Mouse (Mus musculus) CH12.LX (cell line): ENCODE data around the gene Gm45717. TPM values are rescaled to one million over a fixed set of nuclear protein-coding genes. Genes with fewer than 3 reads are reported as not detected.

Experiments used
- DNase-seq: peaks from one replicate; pipeline ENCODE4 v3.0.0-alpha.2; 2013; ENCODE audit errors: extremely low read depth
- H3K27ac ChIP-seq: 2 replicates; pipeline ENCODE4 v1.5.1; 2012; ENCODE audit warnings: low read depth, mild to moderate bottlenecking, control low read depth, moderate library complexity; ENCODE audit not compliant: insufficient read depth
- H3K27me3 ChIP-seq: replicated peaks from 2 replicates; pipeline ENCODE3; 2012; ENCODE audit warnings: inconsistent platforms
- H3K36me3 ChIP-seq, 2 experiments: replicated peaks in 1 of 2; 2 replicates each; pipeline versions ENCODE3 to v1.6.1; 2012; ENCODE audit warnings: inconsistent platforms in 1 of 2, low read length in 1 of 2, mild to moderate bottlenecking in 1 of 2, mixed read lengths in 1 of 2, moderate library complexity in 1 of 2; ENCODE audit not compliant: control insufficient read depth in 1 of 2, insufficient read depth in 1 of 2
- H3K4me1 ChIP-seq, 2 experiments: 2 replicates each; pipeline ENCODE4 v1.6.1; 2012; ENCODE audit warnings: inconsistent platforms in 1 of 2, moderate library complexity in 1 of 2; ENCODE audit not compliant: insufficient read depth in 2 of 2, control insufficient read depth in 1 of 2
- H3K4me2 ChIP-seq: 2 replicates; pipeline ENCODE4 v1.6.1; 2012; ENCODE audit warnings: low read depth, mild to moderate bottlenecking, control low read depth; ENCODE audit not compliant: poor library complexity, insufficient read depth, severe bottlenecking
- H3K4me3 ChIP-seq, 3 experiments: fragments of 150-350 bp in 1 of 3; sonication (generic) in 1 of 3; replicated peaks in 1 of 3; 2 replicates each; pipeline versions ENCODE3 to v1.5.1; 2011 to 2012; ENCODE audit warnings: low read depth in 2 of 3, low read length in 2 of 3, mild to moderate bottlenecking in 2 of 3, moderate library complexity in 2 of 3, control low read depth in 1 of 3, improper control_type of control experiment in 1 of 3, inconsistent platforms in 1 of 3, mixed read lengths in 1 of 3; ENCODE audit not compliant: poor library complexity in 1 of 3
- H3K79me2 ChIP-seq: replicated peaks from 2 replicates; pipeline ENCODE4 v1.6.1; 2012; ENCODE audit warnings: mild to moderate bottlenecking, moderate library complexity; ENCODE audit not compliant: control insufficient read depth, poor library complexity, insufficient read depth, severe bottlenecking; ENCODE audit errors: extremely low read depth
- H3K9ac ChIP-seq: 2 replicates; pipeline ENCODE4 v1.6.1; 2012; ENCODE audit warnings: low read depth, mild to moderate bottlenecking, control low read depth, moderate library complexity; ENCODE audit not compliant: insufficient read depth
- H3K9me3 ChIP-seq: replicated peaks from 2 replicates; pipeline ENCODE3; 2012; ENCODE audit warnings: low read length, inconsistent platforms, mixed read lengths
- BHLHE40 ChIP-seq: IDR thresholded peaks from 2 replicates; pipeline ENCODE4 v1.6.1; 2011; ENCODE audit warnings: mild to moderate bottlenecking, low read depth, low read length, improper control_type of control experiment
- CHD2 ChIP-seq: IDR thresholded peaks from 2 replicates; pipeline ENCODE4 v1.6.1; 2011; ENCODE audit warnings: low read length, improper control_type of control experiment
- E2F4 ChIP-seq: IDR thresholded peaks from 2 replicates; pipeline ENCODE4 v1.6.1; 2011; ENCODE audit warnings: low read depth, low read length, improper control_type of control experiment; ENCODE audit not compliant: insufficient replicate concordance
- ELF1 ChIP-seq: IDR thresholded peaks from 2 replicates; pipeline ENCODE4 v1.6.1; 2014; ENCODE audit warnings: low read depth, mild to moderate bottlenecking, inconsistent platforms, low read length, improper control_type of control experiment
- EP300 ChIP-seq: IDR thresholded peaks from 2 replicates; pipeline ENCODE4 v1.6.1; 2011; ENCODE audit warnings: low read length, improper control_type of control experiment
- GABPA ChIP-seq: IDR thresholded peaks from 2 replicates; pipeline ENCODE4 v1.6.1; 2012; ENCODE audit warnings: low read depth, low read length, improper control_type of control experiment, inconsistent platforms; ENCODE audit not compliant: insufficient replicate concordance
- HCFC1 ChIP-seq: IDR thresholded peaks from 2 replicates; pipeline ENCODE4 v1.6.1; 2012; ENCODE audit warnings: low read depth, mild to moderate bottlenecking, inconsistent platforms, low read length, improper control_type of control experiment
- JUND ChIP-seq: conservative IDR thresholded peaks from 2 replicates; pipeline ENCODE4 v1.6.1; 2011; ENCODE audit warnings: low read depth, low read length, improper control_type of control experiment
- MAX ChIP-seq: IDR thresholded peaks from 2 replicates; pipeline ENCODE4 v1.6.1; 2011; ENCODE audit warnings: low read length, improper control_type of control experiment
- MEF2A ChIP-seq: IDR thresholded peaks from 2 replicates; pipeline ENCODE4 v1.6.1; 2014; ENCODE audit warnings: low read depth, mild to moderate bottlenecking, inconsistent platforms, low read length, improper control_type of control experiment, borderline replicate concordance
- MXI1 ChIP-seq: IDR thresholded peaks from 2 replicates; pipeline ENCODE4 v1.6.1; 2011; ENCODE audit warnings: mild to moderate bottlenecking, low read depth, low read length, improper control_type of control experiment
- NELFE ChIP-seq: IDR thresholded peaks from 2 replicates; pipeline ENCODE4 v1.6.1; 2011; ENCODE audit warnings: low read depth, low read length, improper control_type of control experiment
- POLR2A ChIP-seq: IDR thresholded peaks from 2 replicates; pipeline ENCODE4 v1.6.1; 2011; ENCODE audit warnings: low read depth, mild to moderate bottlenecking, improper control_type of control experiment, low read length
- RAD21 ChIP-seq: IDR thresholded peaks from 2 replicates; pipeline ENCODE4 v1.6.1; 2011; ENCODE audit warnings: low read depth, mild to moderate bottlenecking, low read length, improper control_type of control experiment, moderate library complexity
- RCOR1 ChIP-seq: conservative IDR thresholded peaks from 2 replicates; pipeline ENCODE4 v1.6.1; 2012; ENCODE audit warnings: low read depth, mild to moderate bottlenecking, inconsistent platforms, low read length, improper control_type of control experiment
- SMC3 ChIP-seq: IDR thresholded peaks from 2 replicates; pipeline ENCODE4 v1.6.1; 2011; ENCODE audit warnings: low read depth, low read length, improper control_type of control experiment
- TCF12 ChIP-seq: IDR thresholded peaks from 2 replicates; pipeline ENCODE4 v1.6.1; 2014; ENCODE audit warnings: low read depth, mild to moderate bottlenecking, inconsistent platforms, low read length, improper control_type of control experiment
- ZKSCAN1 ChIP-seq: IDR thresholded peaks from 2 replicates; pipeline ENCODE4 v1.6.1; 2012; ENCODE audit warnings: low read depth, inconsistent platforms, low read length, improper control_type of control experiment, borderline replicate concordance
- ZNF384 ChIP-seq: IDR thresholded peaks from 2 replicates; pipeline ENCODE4 v1.6.1; 2012; ENCODE audit warnings: low read depth, low read length, improper control_type of control experiment, inconsistent platforms
- dilution Hi-C: fragments of 300-500 bp; cut with MboI; formaldehyde crosslinking; loops from 2 replicates; pipeline ENCODE4 v1.14.3; 2020; ENCODE audit warnings: low sequenced_read_pairs; ENCODE audit not compliant: extremely low pct_unique_long_range_greater_than_20kb, extremely low pct_ligation_motif_present
- in situ Hi-C: fragments of 300-500 bp; cut with MboI; formaldehyde crosslinking; loops from 3 replicates; pipeline ENCODE4 v1.14.3; 2019; ENCODE audit warnings: low sequenced_read_pairs, low pct_ligation_motif_present, low pct_unique_long_range_greater_than_20kb, mixed read lengths
- polyA plus RNA-seq: library from polyadenylated mRNA; unstranded; fragments of >175 nt; gene quantifications from 2 replicates; pipeline ENCODE4 v1.2.1, GENCODE M21; 2012; ENCODE audit warnings: low read depth; ENCODE audit not compliant: insufficient read length
- total RNA-seq, 2 experiments: library from RNA; depleted of rRNA; stranded (reverse); fragments of 300-350 nt in 1 of 2; fragments of >200 nt in 1 of 2; gene quantifications; 2 replicates each; pipeline ENCODE4 v1.2.3; 2012 to 2014

Gm45717 gene
- total and polyA plus RNA-seq, 3 experiments, result not detected

DNA sequence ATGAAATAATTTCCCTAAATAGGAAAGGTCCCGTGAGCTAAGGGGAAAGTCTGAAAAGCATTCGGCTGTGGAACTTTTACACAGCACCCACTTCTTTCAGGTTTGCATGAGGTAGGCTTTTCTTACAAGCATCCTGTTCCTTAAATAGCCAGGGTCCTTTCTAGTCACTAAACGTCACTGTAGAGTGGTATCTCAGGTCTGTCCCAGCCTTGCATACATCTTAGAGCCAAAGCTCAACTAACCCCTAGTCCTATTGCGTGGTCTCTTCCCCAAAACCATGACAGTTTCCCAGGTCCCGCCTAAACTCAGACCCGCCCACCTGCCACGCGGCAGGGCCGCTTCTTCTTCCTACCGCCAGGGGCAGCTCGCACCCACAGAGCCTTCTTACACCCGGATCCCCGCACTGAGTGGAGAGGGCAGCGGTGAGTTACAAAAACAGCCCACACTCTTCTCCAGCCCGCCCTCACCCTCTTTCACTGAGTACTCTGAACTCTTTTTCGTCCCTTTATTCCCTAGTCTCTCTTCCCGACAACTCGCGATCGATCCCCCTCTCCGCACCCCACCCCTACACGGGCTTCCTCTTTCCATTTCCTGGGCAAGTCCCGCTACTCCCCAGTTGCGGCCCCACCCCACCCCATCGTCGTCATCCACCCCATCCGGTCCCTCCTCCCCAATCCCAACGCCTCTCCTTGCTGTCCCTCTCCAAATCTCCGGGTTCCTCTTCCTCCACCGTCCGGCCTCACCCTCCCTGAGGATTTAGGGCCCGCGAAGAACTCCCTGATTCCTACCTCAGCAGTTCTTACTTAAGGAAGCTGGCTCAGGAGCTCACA, 14.3 kb downstream of the Gm45717 start, which contains the start of gene Pgghg (continued):
- TF ChIP-seq CHD2 (peak; percentile 61), RAD21 (peak; percentile 34), POLR2A (peak; percentile 68), TCF12 (peak; percentile 63; the same call in 1 of the 2 replicates), RCOR1 (peak; percentile 71), EP300 (peak; percentile 76), ZNF384 (0 out of 2 replicates have a peak, but pooled peaks have one; percentile 24), MXI1 (peak; percentile 91; the same call in 1 of the 2 replicates), ZKSCAN1 (no peak), NELFE (peak; percentile 63; the same call in 1 of the 2 replicates), ELF1 (peak; percentile 15), JUND (no peak), GABPA (no peak), BHLHE40 (peak; percentile 90), E2F4 (peak; percentile 77; the same call in 1 of the 2 replicates)

DNA sequence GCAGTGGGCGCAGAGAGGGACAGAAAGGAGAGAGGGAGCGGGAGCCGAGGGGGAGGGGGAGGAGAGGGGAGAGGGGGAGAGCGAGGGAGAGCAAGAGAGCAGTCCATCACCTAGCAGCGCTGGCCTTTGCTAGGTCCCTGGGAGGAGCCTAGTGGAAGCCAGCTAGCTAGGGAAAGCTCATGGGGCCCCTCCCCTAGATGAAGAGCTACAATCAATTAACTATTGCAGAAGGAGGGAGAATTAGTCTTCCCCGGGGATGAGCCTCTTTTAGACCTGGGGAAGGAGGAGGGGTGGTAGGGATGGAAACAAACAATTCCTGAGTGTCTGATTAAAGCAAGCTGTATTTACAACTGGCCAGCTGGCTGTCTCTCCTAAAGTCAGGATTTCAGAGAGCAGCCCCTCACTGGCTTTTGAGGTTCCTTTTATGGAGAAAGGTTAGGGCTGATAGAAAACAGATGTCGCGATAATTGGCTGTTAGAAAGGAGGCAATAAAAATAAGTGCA, 16.0 kb downstream of the Gm45717 start:
- Histone ChIP-seq H3K27me3 (no peaks in the 10 kb centered on the region), H3K27ac (no peak overlapping the region), H3K9ac (no peak overlapping the region), H3K9me3 (no peaks in the 10 kb centered on the region), H3K4me3 (no peak overlapping the region), H3K79me2 (no peaks in the 10 kb centered on the region), H3K4me1 (peaks cover 22 to 54% of the 10 kb centered on the region in 2 experiments), H3K4me2 (no peak overlapping the region), H3K36me3 (peaks cover 0 to 3% of the 10 kb centered on the region in 2 experiments)
- no peak for DNase-seq
- in situ Hi-C loops (no loop called here), dilution Hi-C loops (no loop called here)
- TF ChIP-seq HCFC1, result no peak
- TF ChIP-seq MEF2A, result no peak

DNA sequence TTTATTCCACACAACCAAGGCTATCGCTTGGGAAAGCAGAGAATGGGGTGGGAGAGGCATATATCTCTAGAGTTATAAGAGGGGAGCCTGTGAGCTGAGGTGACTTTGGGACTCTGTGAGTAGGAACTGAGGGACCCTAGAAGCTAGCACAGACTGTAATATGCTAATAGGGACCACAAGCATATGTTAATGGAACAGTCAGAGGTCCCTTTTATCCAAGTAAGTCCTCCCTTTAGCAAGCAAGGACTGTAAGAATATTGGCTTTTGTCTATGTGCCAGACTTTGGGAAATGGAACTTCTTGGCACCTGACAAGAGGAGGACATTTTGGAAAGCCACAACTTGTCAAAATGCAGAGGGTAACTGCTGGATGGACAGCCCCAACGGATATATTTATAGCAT, 16.8 kb downstream of the Gm45717 start:
- DNase-seq, result no peak
- no peak overlapping the region for H3K4me2 ChIP-seq
- H3K4me1 ChIP-seq, result peaks cover 22 to 46% of the 10 kb centered on the region in 2 experiments
- H3K79me2 ChIP-seq, result no peaks in the 10 kb centered on the region
- H3K4me3 ChIP-seq, result no peak overlapping the region
- H3K36me3 ChIP-seq, result no peaks in the 10 kb centered on the region
- H3K27ac ChIP-seq, result no peak overlapping the region
- H3K9me3 ChIP-seq, result no peaks in the 10 kb centered on the region
- dilution Hi-C loops (no loop called here), in situ Hi-C loops (no loop called here)
- TF ChIP-seq SMC3 (no peak), POLR2A (no peak), MEF2A (no peak), MAX (0 out of 2 replicates have a peak, but pooled peaks have one; percentile 15)
- H3K9ac ChIP-seq, result no peak overlapping the region
- no peaks in the 10 kb centered on the region for H3K27me3 ChIP-seq
